Mouse (Mus musculus): ENCODE results near the gene Spen. TPM values are rescaled to one million over a fixed set of nuclear protein-coding genes. Genes with fewer than 3 reads are reported as not detected.

Gene Spen
- total RNA-seq, 2 experiments from 2014 or later: 49.5 to 58.6 TPM

- intact Hi-C loops (cut with DNase I): no loop called here
- no peak for DNase-seq (ENCODE audit: low spot score in 2 of 2)
Measured at GRCm38 (mm10) chr4:141432666-141433065, 105.7 kb downstream of the Spen start.

- intact Hi-C loops (cut with DNase I): loop anchor here (1.0 kb wide), 2 partner anchors 129 to 144 kb away; no protein-coding TSS in a partner anchor
Measured at GRCm38 (mm10) chr4:141430997-141431396, 107.4 kb downstream of the Spen start.

GRCm38 (mm10) chr4:141429847-141430246, 108.5 kb downstream of the Spen start:
- DNase-seq (ENCODE audit: low spot score in 2 of 2): no peak
- intact Hi-C loops (cut with DNase I): no loop called here

More at GRCm38 (mm10) chr4:141430997-141431396, 107.4 kb downstream of the Spen start:
- DNase-seq (ENCODE audit: low spot score in 2 of 2): peak in 1 of 2 experiments; percentile 71

- intact Hi-C loops (cut with DNase I): no loop called here
- DNase-seq (ENCODE audit: low spot score in 2 of 2): no peak
Measured at GRCm38 (mm10) chr4:141429381-141429780, 109.0 kb downstream of the Spen start.

GRCm38 (mm10) chr4:141427921-141428320, 110.5 kb downstream of the Spen start:
- intact Hi-C loops (cut with DNase I): no loop called here
- no peak for DNase-seq (ENCODE audit: low spot score in 2 of 2)

- DNase-seq (ENCODE audit: low spot score in 2 of 2): no peak
- intact Hi-C loops (cut with DNase I): no loop called here
Measured at GRCm38 (mm10) chr4:141426796-141427745, 111.3 kb downstream of the Spen start.

GRCm38 (mm10) chr4:141425484-141426479, 112.6 kb downstream of the Spen start:
- intact Hi-C loops (cut with DNase I): no loop called here

GRCm38 (mm10) chr4:141423691-141424431, 114.5 kb downstream of the Spen start:
- no peak for DNase-seq (ENCODE audit: low spot score in 2 of 2)
- intact Hi-C loops (cut with DNase I): no loop called here

More at GRCm38 (mm10) chr4:141425484-141426479, 112.6 kb downstream of the Spen start:
- DNase-seq (ENCODE audit: low spot score in 2 of 2): peak; percentile 80 to 88

GRCm38 (mm10) chr4:141423288-141423687, 115.1 kb downstream of the Spen start:
- no peak for DNase-seq (ENCODE audit: low spot score in 2 of 2)
- intact Hi-C loops (cut with DNase I): no loop called here

- intact Hi-C loops (cut with DNase I): no loop called here
Measured at GRCm38 (mm10) chr4:141422841-141423240, 115.6 kb downstream of the Spen start.

GRCm38 (mm10) chr4:141421423-141421822, 117.0 kb downstream of the Spen start:
- intact Hi-C loops (cut with DNase I): no loop called here
- DNase-seq (ENCODE audit: low spot score in 2 of 2): no peak

More at GRCm38 (mm10) chr4:141422841-141423240, 115.6 kb downstream of the Spen start:
- no peak for DNase-seq (ENCODE audit: low spot score in 2 of 2)

GRCm38 (mm10) chr4:141420886-141421285, 117.5 kb downstream of the Spen start:
- DNase-seq (ENCODE audit: low spot score in 2 of 2): no peak
- intact Hi-C loops (cut with DNase I): no loop called here

- no peak for DNase-seq (ENCODE audit: low spot score in 2 of 2)
- intact Hi-C loops (cut with DNase I): no loop called here
Measured at GRCm38 (mm10) chr4:141420192-141420829, 118.1 kb downstream of the Spen start, which contains the start of gene Hspb7. Hspb7 (plus strand) TSS chr4:141420779.

- intact Hi-C loops (cut with DNase I): no loop called here
- no peak for DNase-seq (ENCODE audit: low spot score in 2 of 2)
Measured at GRCm38 (mm10) chr4:141419398-141420191, 118.8 kb downstream of the Spen start.

Measured in left cerebral cortex, postnatal 14 days (tissue).